Mouse (Mus musculus) adrenal gland, adult 10 weeks (tissue): Measurements from ENCODE around the gene Thop1. TPM values are rescaled to one million over a fixed set of nuclear protein-coding genes. Genes with fewer than 3 reads are reported as not detected.

ENCODE experiments used
- polyA plus RNA-seq: library from polyadenylated mRNA; stranded (reverse); fragments of 350-450 nt; fragmentation: Illumina TruSeq; extraction: RNeasy Lipid Tissue Mini Kit (QIAGEN cat#74804); gene quantifications from one replicate; pipeline ENCODE4 v1.2.3, GENCODE M21; 2014; ENCODE audit warnings: low read depth, low replicate concordance

The Thop1 gene
- polyA plus RNA-seq = not detected

GRCm38 (mm10) chr10:81069836-81070235 lies at the start of gene Thop1:
Gene Thop1, plus strand, starts transcription at chr10:81070035.

GRCm38 (mm10) chr10:81025639-81026275 lies 44.1 kb upstream of the Thop1 start, which contains the start of gene Diras1:
Gene Diras1, minus strand, starts transcription at chr10:81025662.

GRCm38 (mm10) chr10:81036988-81037580 lies 32.8 kb upstream of the Thop1 start, which contains the start of gene Slc39a3:
Gene Slc39a3, minus strand, starts transcription at chr10:81037426.

GRCm38 (mm10) chr10:81059603-81060543 lies 10.0 kb upstream of the Thop1 start, which contains the start of gene Sgta:
Gene Sgta, minus strand, starts transcription at chr10:81060181.

GRCm38 (mm10) chr10:81105565-81106112 lies 35.8 kb downstream of the Thop1 start, which contains the start of gene Map2k2:
Gene Map2k2, plus strand, starts transcription at chr10:81105915.

Other genes with a start within 250 kb of the Thop1 start
- gene Oaz1, start 243.4 kb upstream of the Thop1 start, polyA plus RNA-seq = 163 TPM
- 0.76 TPM for gene Lingo3, start 226.0 kb upstream of the Thop1 start, polyA plus RNA-seq
- 3.7 TPM for gene Lsm7, start 214.8 kb upstream of the Thop1 start, polyA plus RNA-seq
- not detected for gene Sppl2b, start 214.8 kb upstream of the Thop1 start, polyA plus RNA-seq
- gene Tmprss9, start 198.2 kb upstream of the Thop1 start, polyA plus RNA-seq = not detected
- gene Timm13, start 169.1 kb upstream of the Thop1 start, polyA plus RNA-seq = not detected
- 0.23 TPM for gene Lmnb2, start 151.8 kb upstream of the Thop1 start, polyA plus RNA-seq
- 28.2 TPM for gene Gadd45b, start 140.0 kb upstream of the Thop1 start, polyA plus RNA-seq
- 10.1 TPM for gene Gng7, start 55.1 kb upstream of the Thop1 start, polyA plus RNA-seq
- 0.93 TPM for gene Diras1, start 44.4 kb upstream of the Thop1 start, polyA plus RNA-seq
- gene Slc39a3, start 32.6 kb upstream of the Thop1 start, polyA plus RNA-seq = 1.7 TPM
- 2.3 TPM for gene Sgta, start 9.9 kb upstream of the Thop1 start, polyA plus RNA-seq
- not detected for gene Creb3l3, start 28.8 kb downstream of the Thop1 start, polyA plus RNA-seq
- 3.4 TPM for gene Map2k2, start 35.9 kb downstream of the Thop1 start, polyA plus RNA-seq
- gene Zbtb7a, start 65.2 kb downstream of the Thop1 start, polyA plus RNA-seq = 28.7 TPM
- gene Pias4, start 97.9 kb downstream of the Thop1 start, polyA plus RNA-seq = not detected
- 13.2 TPM for gene Eef2, start 106.6 kb downstream of the Thop1 start, polyA plus RNA-seq
- gene Dapk3, start 113.0 kb downstream of the Thop1 start, polyA plus RNA-seq = not detected
- gene 4930442H23Rik, start 113.8 kb downstream of the Thop1 start, polyA plus RNA-seq = not detected
- not detected for gene Nmrk2, start 132.0 kb downstream of the Thop1 start, polyA plus RNA-seq
- gene Atcay, start 160.8 kb downstream of the Thop1 start, polyA plus RNA-seq = 0.41 TPM
- 1.2 TPM for gene Zfr2, start 163.1 kb downstream of the Thop1 start, polyA plus RNA-seq
- not detected for gene Matk, start 182.9 kb downstream of the Thop1 start, polyA plus RNA-seq
- gene Mrpl54, start 196.9 kb downstream of the Thop1 start, polyA plus RNA-seq = 2.1 TPM
- gene Apba3, start 196.9 kb downstream of the Thop1 start, polyA plus RNA-seq = 0.93 TPM
- not detected for gene Tjp3, start 221.5 kb downstream of the Thop1 start, polyA plus RNA-seq
- 2.7 TPM for gene Pip5k1c, start 222.9 kb downstream of the Thop1 start, polyA plus RNA-seq